Mouse (Mus musculus) limb, embryonic 15.5 days (tissue): ENCODE measurements at regions not wholly inside any gene's neighbourhood (a gene's known extent, or its start where the extent isn't known, plus 50 kb on each side); places are given as distances from the start of the nearest gene placed in this dataset.
A peak's percentile ranks its signal among the peaks of the same experiment; 100 is the strongest.

ENCODE experiments used
- ATAC-seq: fragments of 200-750 bp; cut with Nextera tagmentation; 2 replicates; pipeline ENCODE4 v1.8.0; 2017; ENCODE audit warnings: low read depth, moderate TSS enrichment; ENCODE audit not compliant: insufficient number of reproducible peaks, low FRiP score, low TSS enrichment
- H3K27ac ChIP-seq: fragments of 300-500 bp; sonication (generic); 2 replicates; pipeline ENCODE4 v1.5.1; 2015; ENCODE audit warnings: moderate library complexity, mild to moderate bottlenecking, inconsistent platforms
- H3K27me3 ChIP-seq: fragments of 300-500 bp; sonication (generic); 2 replicates; pipeline ENCODE4 v1.6.1; 2015; ENCODE audit warnings: inconsistent platforms
- H3K36me3 ChIP-seq: fragments of 300-500 bp; sonication (generic); 2 replicates; pipeline ENCODE4 v1.6.1; 2015; ENCODE audit warnings: inconsistent platforms
- H3K4me1 ChIP-seq: fragments of 300-500 bp; sonication (generic); 2 replicates; pipeline ENCODE4 v1.6.1; 2015; ENCODE audit warnings: inconsistent platforms
- H3K4me2 ChIP-seq: fragments of 300-500 bp; sonication (generic); 2 replicates; pipeline ENCODE4 v1.6.1; 2015; ENCODE audit warnings: mild to moderate bottlenecking, inconsistent platforms
- H3K4me3 ChIP-seq: fragments of 300-500 bp; sonication (generic); 2 replicates; pipeline ENCODE4 v1.5.1; 2015; ENCODE audit warnings: mild to moderate bottlenecking, inconsistent platforms
- H3K9ac ChIP-seq: fragments of 300-500 bp; sonication (generic); 2 replicates; pipeline ENCODE4 v1.6.1; 2015; ENCODE audit warnings: inconsistent platforms
- H3K9me3 ChIP-seq: fragments of 300-500 bp; sonication (generic); 2 replicates; pipeline ENCODE4 v1.6.1; 2016; ENCODE audit warnings: inconsistent platforms
- WGBS: fragments of 180-500 bp; shearing (Covaris S2); methylation state at CpG from one replicate; pipeline ENCODE4 v1.1.7; 2015; 5-methylcytosine and 5-hydroxymethylcytosine counted together

DNA sequence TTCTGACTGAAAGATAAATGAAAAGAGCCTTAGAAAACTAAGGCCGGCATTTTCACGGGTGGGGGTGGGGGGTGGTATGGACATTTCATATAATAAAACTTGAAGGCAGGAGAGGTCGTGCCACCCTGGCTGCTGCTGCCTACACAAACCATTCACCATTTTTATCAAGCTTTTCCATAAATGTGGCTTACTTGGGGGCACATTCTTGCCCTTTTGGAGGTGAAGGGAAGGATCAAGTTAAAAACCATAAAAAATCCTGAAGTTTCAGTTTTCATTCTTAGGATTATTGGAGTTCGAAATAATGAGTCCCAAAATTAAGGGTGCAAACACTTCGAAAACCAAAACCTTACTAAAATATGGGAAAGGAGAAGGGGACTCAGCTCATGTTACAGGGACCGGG lies 95.1 kb upstream of the Hmga2 start:
- Histone ChIP-seq H3K4me3 (no peak overlapping the region), H3K9ac (no peak overlapping the region), H3K9me3 (no peaks in the 10 kb centered on the region), H3K27me3 (no peaks in the 10 kb centered on the region), H3K36me3 (no peaks in the 10 kb centered on the region), H3K4me2 (no peak overlapping the region), H3K27ac (no peak overlapping the region), H3K4me1 (peaks cover 6% of the 10 kb centered on the region; the same call in 1 of the 2 replicates)
- ATAC-seq: no peak
- 4% methylated on average over 6 of the region's 6 CpGs for WGBS

DNA sequence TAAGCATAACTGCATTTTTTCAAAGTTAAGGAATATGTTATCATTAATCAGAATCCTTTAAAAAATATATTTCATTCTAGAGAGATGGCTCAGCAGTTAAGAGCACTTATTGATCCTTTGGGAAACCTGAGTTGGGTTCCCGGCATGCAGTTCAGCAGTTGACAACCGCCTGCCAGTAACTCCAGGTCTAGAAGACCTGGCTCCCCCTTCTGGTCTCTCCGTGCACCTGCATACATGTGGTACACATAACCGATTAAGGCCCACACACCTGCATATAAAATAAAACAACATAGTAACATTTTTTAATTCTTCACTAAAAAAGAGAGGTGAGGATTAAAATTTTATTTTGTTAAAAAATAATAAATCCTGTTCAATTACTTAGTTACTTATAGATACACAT lies 89.7 kb upstream of the Hmga2 start:
- WGBS: 93% methylated on average over 4 of the region's 4 CpGs
- 0 out of 2 replicates have a peak, but pooled peaks cover 3% of the 10 kb centered on the region for H3K27me3 ChIP-seq
- no peak overlapping the region for H3K4me2 ChIP-seq
- H3K9ac ChIP-seq: no peak overlapping the region
- no peak overlapping the region for H3K27ac ChIP-seq
- no peak overlapping the region for H3K4me3 ChIP-seq
- peaks cover 10% of the 10 kb centered on the region for H3K4me1 ChIP-seq
- no peaks in the 10 kb centered on the region for H3K36me3 ChIP-seq
- H3K9me3 ChIP-seq: no peaks in the 10 kb centered on the region
- no peak for ATAC-seq

DNA sequence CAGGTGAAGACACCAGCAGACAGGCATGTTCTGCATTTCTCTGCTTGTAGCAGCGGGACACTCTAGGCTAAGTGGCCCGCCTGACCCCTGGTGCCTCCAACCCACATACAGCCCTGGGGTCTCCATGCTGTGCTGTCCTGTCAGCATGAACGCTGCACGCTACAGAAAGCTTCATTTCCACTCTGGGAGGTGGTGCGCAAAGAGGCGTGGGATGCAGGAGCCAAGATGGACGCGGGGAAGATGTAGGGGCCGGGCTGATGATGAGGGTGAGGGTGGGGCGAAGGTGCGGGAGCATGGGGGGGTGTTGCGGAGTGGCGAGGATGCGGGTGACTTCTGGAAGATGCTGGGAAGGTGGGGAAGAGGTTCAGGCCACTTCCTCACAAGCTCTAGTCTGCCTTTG lies 88.6 kb upstream of the Hmga2 start:
- H3K4me2 ChIP-seq: peak overlapping the region; percentile 8
- no peak overlapping the region for H3K27ac ChIP-seq
- peaks cover 10% of the 10 kb centered on the region for H3K4me1 ChIP-seq
- H3K9ac ChIP-seq: no peak overlapping the region
- no peaks in the 10 kb centered on the region for H3K9me3 ChIP-seq
- no peak overlapping the region for H3K4me3 ChIP-seq
- ATAC-seq: no peak
- H3K27me3 ChIP-seq: 0 out of 2 replicates have a peak, but pooled peaks cover 3% of the 10 kb centered on the region
- H3K36me3 ChIP-seq: no peaks in the 10 kb centered on the region
- WGBS: 23% methylated on average over 14 of the region's 14 CpGs

DNA sequence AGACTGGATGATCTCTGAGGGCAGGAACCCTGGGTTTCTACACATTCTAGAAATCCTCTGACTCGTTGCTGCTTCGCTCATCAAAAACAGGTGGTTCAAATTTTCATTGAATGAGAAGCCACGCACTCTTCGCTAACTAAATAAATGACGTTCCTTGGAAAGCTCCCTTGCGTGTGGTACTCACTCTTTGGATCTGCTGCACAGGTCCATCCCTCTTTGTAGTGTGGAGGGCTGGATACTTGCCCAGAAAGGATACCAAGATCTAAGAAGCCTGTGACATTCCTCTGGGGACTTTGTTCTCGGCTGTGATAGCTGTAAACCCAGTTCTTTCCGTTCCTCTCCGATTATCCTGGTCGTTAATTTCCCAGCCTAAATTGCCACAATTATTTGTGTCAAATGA lies 87.7 kb upstream of the Hmga2 start:
- 0 out of 2 replicates have a peak, but pooled peaks cover 3% of the 10 kb centered on the region for H3K27me3 ChIP-seq
- H3K9me3 ChIP-seq: no peaks in the 10 kb centered on the region
- ATAC-seq: no peak
- H3K4me1 ChIP-seq: peaks cover 10% of the 10 kb centered on the region
- no peak overlapping the region for H3K9ac ChIP-seq
- no peak overlapping the region for H3K27ac ChIP-seq
- no peaks in the 10 kb centered on the region for H3K36me3 ChIP-seq
- 6% methylated on average over 10 of the region's 10 CpGs for WGBS
- H3K4me3 ChIP-seq: no peak overlapping the region
- no peak overlapping the region for H3K4me2 ChIP-seq

DNA sequence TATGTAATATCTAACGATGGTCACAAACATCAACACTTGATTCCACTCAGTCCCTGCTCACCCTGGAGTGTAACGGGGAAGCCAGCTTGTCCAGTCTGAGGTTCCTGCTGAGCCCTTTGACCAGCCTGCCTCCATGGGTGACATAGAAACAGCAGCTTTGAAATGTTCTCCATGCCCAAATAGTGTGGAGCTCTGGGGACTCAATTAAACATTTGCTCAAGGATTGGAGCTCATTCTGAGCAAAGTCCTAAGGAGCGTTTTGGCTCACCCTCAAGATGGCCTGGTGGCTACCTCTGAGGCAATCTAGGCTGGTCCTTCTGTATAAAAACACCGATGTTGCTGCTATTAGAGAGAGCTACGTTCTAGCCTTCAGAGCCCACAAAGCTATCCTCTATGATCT lies 85.6 kb upstream of the Hmga2 start:
- WGBS: 92% methylated on average over 5 of the region's 5 CpGs
- H3K4me3 ChIP-seq: no peak overlapping the region
- no peak overlapping the region for H3K4me2 ChIP-seq
- peaks cover 12% of the 10 kb centered on the region for H3K4me1 ChIP-seq
- H3K9ac ChIP-seq: no peak overlapping the region
- H3K27me3 ChIP-seq: 0 out of 2 replicates have a peak, but pooled peaks cover 3% of the 10 kb centered on the region
- no peak for ATAC-seq
- no peak overlapping the region for H3K27ac ChIP-seq
- no peaks in the 10 kb centered on the region for H3K9me3 ChIP-seq
- H3K36me3 ChIP-seq: no peaks in the 10 kb centered on the region

DNA sequence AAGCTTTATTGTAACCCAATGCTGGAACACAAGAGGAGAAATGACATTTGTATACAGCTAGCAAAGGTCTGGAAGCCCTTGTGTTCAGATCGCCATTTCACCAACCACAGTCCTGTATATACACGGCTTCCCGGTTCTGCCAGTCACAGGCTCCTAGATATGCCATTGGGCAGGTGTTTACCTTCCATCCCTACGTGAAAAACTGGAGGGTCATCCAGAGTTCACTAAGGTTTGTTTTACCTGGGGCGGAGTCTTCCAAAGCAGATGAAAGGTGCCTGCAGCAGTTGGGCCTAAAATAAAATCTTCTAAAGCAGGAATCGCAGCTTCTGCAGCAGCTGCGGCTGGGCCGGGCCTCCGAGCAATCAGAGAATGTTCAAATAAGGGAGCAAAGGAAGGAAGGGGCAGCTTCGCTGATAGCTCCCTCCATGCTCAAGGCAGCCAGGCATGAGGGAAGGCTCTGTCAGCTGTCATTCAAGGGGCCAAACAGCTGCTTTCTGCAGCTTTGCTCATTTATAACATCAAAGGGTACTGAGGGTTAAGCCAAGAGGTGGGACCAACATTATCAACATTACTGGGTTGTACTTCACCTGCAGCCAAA lies 81.7 kb upstream of the Hmga2 start:
- H3K27ac ChIP-seq: no peak overlapping the region
- WGBS: 57% methylated on average over 10 of the region's 10 CpGs
- H3K27me3 ChIP-seq: no peaks in the 10 kb centered on the region
- H3K36me3 ChIP-seq: no peaks in the 10 kb centered on the region
- H3K4me3 ChIP-seq: no peak overlapping the region
- no peak for ATAC-seq
- no peaks in the 10 kb centered on the region for H3K9me3 ChIP-seq
- peaks cover 6% of the 10 kb centered on the region; the same call in 1 of the 2 replicates for H3K4me1 ChIP-seq
- H3K4me2 ChIP-seq: no peak overlapping the region
- no peak overlapping the region for H3K9ac ChIP-seq

DNA sequence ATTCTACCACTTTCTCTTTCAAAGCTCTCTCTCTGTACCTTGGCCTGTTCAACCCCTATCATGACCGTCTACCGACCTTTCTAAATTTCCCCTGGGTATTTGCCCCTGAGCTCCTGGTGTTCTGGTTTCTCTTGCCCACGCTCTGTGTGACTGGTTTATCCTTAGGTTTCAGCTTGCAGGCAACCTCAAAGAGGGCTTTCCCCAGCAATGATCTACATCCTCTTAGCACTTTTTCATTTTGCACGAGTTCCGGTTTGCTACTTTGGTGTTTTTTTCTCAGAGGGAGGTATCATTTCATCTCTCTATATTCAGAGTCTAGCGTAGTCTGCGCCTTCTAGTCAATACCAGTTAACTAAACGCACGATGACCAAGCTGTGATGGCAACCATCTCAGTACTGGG lies 79.8 kb upstream of the Hmga2 start:
- WGBS: 83% methylated on average over 9 of the region's 9 CpGs
- Histone ChIP-seq H3K27ac (no peak overlapping the region), H3K4me3 (no peak overlapping the region), H3K9me3 (no peaks in the 10 kb centered on the region), H3K27me3 (no peaks in the 10 kb centered on the region), H3K36me3 (no peaks in the 10 kb centered on the region), H3K4me1 (peaks cover 14% of the 10 kb centered on the region; the same call in 1 of the 2 replicates), H3K4me2 (no peak overlapping the region), H3K9ac (no peak overlapping the region)
- ATAC-seq: no peak

DNA sequence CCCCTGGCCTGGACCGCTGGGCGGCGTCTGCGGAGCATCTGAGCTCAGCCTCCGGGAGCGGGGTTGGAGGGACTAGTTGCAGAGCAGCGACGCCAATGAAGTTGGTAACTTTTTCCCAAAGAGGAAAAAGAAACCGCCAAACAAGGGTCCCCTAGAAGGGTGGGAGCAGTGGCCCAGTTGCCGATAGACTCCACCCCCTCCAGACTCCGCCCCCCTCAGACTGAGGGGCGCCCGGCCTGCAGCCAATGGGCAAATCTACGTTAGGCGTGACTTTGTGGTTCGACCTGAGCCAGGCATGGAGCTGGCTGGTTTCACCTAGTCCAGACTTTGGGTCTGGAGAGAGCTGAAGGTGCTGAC lies 76.8 kb upstream of the Hmga2 start:
- H3K36me3 ChIP-seq: no peaks in the 10 kb centered on the region
- H3K9ac ChIP-seq: 0 out of 2 replicates have a peak overlapping the region, but pooled peaks have one; percentile 49
- H3K4me1 ChIP-seq: peaks cover 14% of the 10 kb centered on the region; the same call in 1 of the 2 replicates
- peak overlapping the region; percentile 100 for H3K4me2 ChIP-seq
- H3K27me3 ChIP-seq: no peaks in the 10 kb centered on the region
- peak; percentile 75 for ATAC-seq
- H3K9me3 ChIP-seq: no peaks in the 10 kb centered on the region
- WGBS: under 1% methylated on average over 16 of the region's 16 CpGs
- H3K27ac ChIP-seq: peak overlapping the region; percentile 87
- H3K4me3 ChIP-seq: peak overlapping the region; percentile 59

DNA sequence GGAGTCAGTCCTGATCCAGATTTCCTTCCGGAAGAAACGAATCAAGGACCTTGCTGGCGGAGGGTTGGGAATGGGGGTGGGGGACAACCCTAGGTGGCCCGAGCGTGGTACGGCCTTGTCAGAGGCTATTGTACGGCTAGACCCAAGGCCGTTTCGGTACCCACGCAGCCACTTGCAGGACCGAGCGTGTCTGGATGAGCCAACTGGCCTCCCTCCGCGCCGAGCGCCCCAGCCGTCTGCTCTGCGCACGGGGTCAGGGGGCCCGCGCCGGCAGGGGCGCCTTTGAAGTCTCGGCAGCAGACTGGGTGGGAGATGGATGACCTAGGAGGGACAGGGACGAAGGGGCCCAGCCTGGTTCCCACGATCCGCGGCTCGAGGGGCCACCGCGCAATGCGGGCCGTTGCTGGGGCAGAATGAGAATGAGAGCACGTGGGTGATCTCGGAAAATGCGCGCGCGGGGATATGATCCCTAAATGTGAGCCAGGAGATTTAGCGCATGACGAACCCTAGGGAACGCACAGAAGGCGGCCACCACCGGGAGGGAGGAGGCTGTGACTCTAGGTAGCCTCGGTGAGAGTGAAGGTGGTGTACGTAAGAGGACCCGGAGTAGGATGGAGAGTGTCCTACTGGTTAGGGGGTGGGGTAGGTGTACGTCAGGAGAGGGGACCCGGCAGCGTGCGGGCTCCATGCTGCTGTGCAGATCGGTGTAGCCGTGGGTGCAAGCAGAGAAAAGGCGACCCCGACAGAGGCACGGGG lies 76.2 kb upstream of the Hmga2 start:
- peak overlapping the region; percentile 49; the same call in 1 of the 2 replicates for H3K9ac ChIP-seq
- H3K4me1 ChIP-seq: peaks cover 12% of the 10 kb centered on the region; the same call in 1 of the 2 replicates
- no peaks in the 10 kb centered on the region for H3K9me3 ChIP-seq
- no peaks in the 10 kb centered on the region for H3K27me3 ChIP-seq
- WGBS: under 1% methylated on average over 56 of the region's 56 CpGs
- H3K36me3 ChIP-seq: no peaks in the 10 kb centered on the region
- peak overlapping the region; percentile 59 for H3K4me3 ChIP-seq
- peak; percentile 63 for ATAC-seq
- H3K27ac ChIP-seq: peak overlapping the region; percentile 87
- peak overlapping the region; percentile 100 for H3K4me2 ChIP-seq

DNA sequence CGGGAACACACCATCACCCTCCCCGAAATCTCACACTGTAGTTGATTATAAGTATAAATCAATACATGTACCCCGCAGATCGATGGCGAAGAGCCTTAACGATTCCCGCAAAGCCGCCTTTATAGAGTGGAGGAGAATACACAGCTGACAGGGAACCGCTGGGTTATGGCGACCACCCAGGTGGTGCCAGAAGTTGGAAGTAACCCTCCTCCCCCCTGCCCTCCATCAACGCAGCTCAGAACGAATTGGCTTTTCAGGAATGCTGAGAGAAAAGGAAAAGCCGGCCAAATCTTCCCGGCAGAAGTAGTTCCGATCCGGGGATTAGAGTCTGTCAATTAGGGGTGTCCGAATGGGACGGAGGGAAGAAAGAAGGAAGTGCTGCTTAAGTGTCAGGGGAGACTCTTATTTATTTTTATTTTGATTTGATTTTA lies 75.6 kb upstream of the Hmga2 start:
- peak overlapping the region; percentile 87 for H3K27ac ChIP-seq
- H3K36me3 ChIP-seq: no peaks in the 10 kb centered on the region
- peak overlapping the region; percentile 59 for H3K4me3 ChIP-seq
- peak overlapping the region; percentile 100 for H3K4me2 ChIP-seq
- no peak overlapping the region for H3K9ac ChIP-seq
- under 1% methylated on average over 18 of the region's 18 CpGs for WGBS
- peaks cover 12% of the 10 kb centered on the region; the same call in 1 of the 2 replicates for H3K4me1 ChIP-seq
- no peaks in the 10 kb centered on the region for H3K27me3 ChIP-seq
- H3K9me3 ChIP-seq: no peaks in the 10 kb centered on the region
- ATAC-seq: no peak

DNA sequence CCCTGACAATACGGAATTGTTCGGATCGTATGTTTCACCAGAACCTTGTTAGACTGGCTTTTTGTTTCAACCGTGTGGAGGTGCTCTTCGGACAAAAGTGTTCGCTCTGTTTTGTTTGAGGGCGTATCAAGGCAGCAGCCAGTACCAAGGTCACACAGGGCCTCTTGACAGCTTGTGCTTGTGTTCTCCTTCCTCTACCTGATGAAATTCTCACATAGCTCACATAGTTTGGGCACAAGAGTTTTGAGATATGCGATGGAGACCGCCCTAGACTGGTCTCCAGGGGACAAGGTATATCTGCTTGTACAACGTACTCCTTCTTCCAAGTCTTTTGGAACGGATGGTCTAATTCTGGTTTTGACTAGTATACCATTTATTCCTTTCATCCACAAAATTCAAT lies 70.9 kb upstream of the Hmga2 start:
- peaks cover under 1% of the 10 kb centered on the region; the same call in 1 of the 2 replicates for H3K4me1 ChIP-seq
- no peak overlapping the region for H3K9ac ChIP-seq
- no peaks in the 10 kb centered on the region for H3K27me3 ChIP-seq
- 85% methylated on average over 11 of the region's 11 CpGs for WGBS
- H3K36me3 ChIP-seq: no peaks in the 10 kb centered on the region
- H3K4me3 ChIP-seq: no peak overlapping the region
- no peak for ATAC-seq
- H3K27ac ChIP-seq: no peak overlapping the region
- no peaks in the 10 kb centered on the region for H3K9me3 ChIP-seq
- no peak overlapping the region for H3K4me2 ChIP-seq

DNA sequence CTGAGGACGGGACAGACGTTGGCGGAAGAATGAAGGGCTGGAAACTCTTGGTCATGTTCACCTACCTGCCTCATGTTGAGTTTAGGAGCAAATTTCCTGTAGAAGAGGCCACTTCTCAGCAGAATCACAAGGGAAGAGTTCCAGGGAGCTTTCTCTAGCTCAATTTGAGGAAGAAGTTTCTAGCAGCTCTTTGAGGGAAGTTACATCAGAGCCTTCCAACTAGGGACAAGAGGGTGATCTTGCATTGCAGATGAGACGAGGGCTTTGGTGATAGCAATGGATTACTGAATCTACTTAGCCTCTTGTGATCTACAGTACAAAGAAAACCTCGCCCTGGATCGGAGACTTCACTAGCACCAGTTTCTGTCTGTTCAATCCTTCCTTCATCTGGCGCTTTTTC lies 65.3 kb upstream of the Hmga2 start:
- 82% methylated on average over 7 of the region's 7 CpGs for WGBS
- H3K27me3 ChIP-seq: no peaks in the 10 kb centered on the region
- H3K27ac ChIP-seq: no peak overlapping the region
- H3K36me3 ChIP-seq: no peaks in the 10 kb centered on the region
- no peak for ATAC-seq
- H3K4me3 ChIP-seq: no peak overlapping the region
- H3K4me2 ChIP-seq: no peak overlapping the region
- H3K4me1 ChIP-seq: 0 out of 2 replicates have a peak, but pooled peaks cover 4% of the 10 kb centered on the region
- no peak overlapping the region for H3K9ac ChIP-seq
- H3K9me3 ChIP-seq: no peaks in the 10 kb centered on the region
